Mouse (Mus musculus) forebrain, embryonic 12.5 days (tissue): ENCODE results near the gene Caskin2. TPM values are rescaled to one million over a fixed set of nuclear protein-coding genes. Genes with fewer than 3 reads are reported as not detected.
"Not testable (repeated sequence)": the region's sequence is repeated elsewhere in the genome, so short reads cannot be mapped to it uniquely, and the experiment has no call there.

ENCODE experiments used
- ATAC-seq: fragments of 200-750 bp; cut with Nextera tagmentation; 2 replicates; pipeline ENCODE4 v1.8.0; 2017; ENCODE audit warnings: moderate TSS enrichment; ENCODE audit not compliant: low FRiP score
- H3K27ac ChIP-seq: fragments of 300-500 bp; sonication (generic); 2 replicates; pipeline ENCODE4 v1.5.1; 2016; ENCODE audit warnings: mild to moderate bottlenecking
- H3K27me3 ChIP-seq: fragments of 300-500 bp; sonication (generic); 2 replicates; pipeline ENCODE4 v1.6.1; 2016; ENCODE audit warnings: mild to moderate bottlenecking
- H3K36me3 ChIP-seq: fragments of 300-500 bp; sonication (generic); replicated peaks from 2 replicates; pipeline ENCODE4 v1.6.1; 2016; ENCODE audit warnings: mild to moderate bottlenecking
- H3K4me1 ChIP-seq: fragments of 300-500 bp; sonication (generic); 2 replicates; pipeline ENCODE4 v1.6.1; 2016
- H3K4me2 ChIP-seq: fragments of 300-500 bp; sonication (generic); 2 replicates; pipeline ENCODE4 v1.6.1; 2016; ENCODE audit warnings: mild to moderate bottlenecking, moderate library complexity
- H3K4me3 ChIP-seq: fragments of 300-500 bp; sonication (generic); replicated peaks from 2 replicates; pipeline ENCODE4 v1.5.1; 2016; ENCODE audit warnings: mild to moderate bottlenecking
- H3K9ac ChIP-seq: fragments of 300-500 bp; sonication (generic); 2 replicates; pipeline ENCODE4 v1.6.1; 2016; ENCODE audit warnings: mild to moderate bottlenecking
- H3K9me3 ChIP-seq: fragments of 300-500 bp; sonication (generic); 2 replicates; pipeline ENCODE4 v1.6.1; 2016
- WGBS: fragments of 180-500 bp; shearing (Covaris S2); methylation state at CpG from one replicate; pipeline ENCODE4 v1.1.7; 2016; 5-methylcytosine and 5-hydroxymethylcytosine counted together
- polyA plus RNA-seq: library from polyadenylated mRNA; unstranded; fragments of >200 nt; fragmentation: Nextera tagmentation; extraction: Ambion mirVana; gene quantifications from 2 replicates; pipeline ENCODE4 v1.2.1, GENCODE M21; 2016

Caskin2 gene
- 15.5 and 19.5 TPM in 2 replicates for polyA plus RNA-seq

DNA sequence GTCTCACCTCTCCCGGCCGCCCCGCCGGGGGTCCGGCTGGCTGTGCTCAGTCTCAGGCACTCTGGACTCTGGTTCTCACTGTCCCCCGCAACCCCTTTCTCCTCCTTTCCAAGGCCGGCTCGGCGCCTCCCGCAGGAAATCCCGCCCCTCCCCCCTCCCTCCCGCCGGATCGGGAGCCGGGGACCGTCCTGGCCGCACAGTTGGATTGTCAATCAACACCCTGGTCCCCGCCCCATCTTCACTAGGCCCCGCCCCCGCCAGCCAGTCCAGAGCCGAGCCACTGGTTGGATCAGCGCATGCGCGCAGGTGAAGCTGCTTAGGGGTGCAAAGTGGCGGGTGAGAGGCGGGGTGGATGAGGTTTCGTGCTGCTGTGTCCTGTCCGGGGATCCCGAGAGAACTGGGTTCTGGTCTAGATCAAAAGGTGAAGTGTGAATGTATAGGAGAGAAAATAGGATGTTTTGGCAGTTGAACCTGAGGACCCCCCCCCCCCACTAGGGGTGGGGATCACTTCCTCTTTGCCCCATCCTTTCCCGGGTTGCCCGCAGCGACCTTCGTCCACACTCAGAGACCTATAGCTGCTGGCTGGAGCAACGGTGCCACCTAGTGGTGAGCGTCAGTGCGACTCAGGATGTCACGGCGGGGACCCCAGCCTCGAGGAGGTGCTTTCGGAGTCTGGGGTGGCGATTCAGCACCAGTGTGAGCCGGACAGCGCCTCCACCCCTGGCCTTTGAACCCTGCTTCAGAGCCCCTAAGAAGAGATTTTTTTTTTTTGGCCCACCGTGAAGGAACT, at the start of gene Caskin2:
Gene Caskin2, minus strand, starts transcription at position 133 of the 790 bp plus-strand sequence.
- H3K36me3 ChIP-seq, result peaks cover 30% of the 10 kb centered on the region
- H3K9ac ChIP-seq, result peak within 1 kb of the TSS; percentile 90
- H3K4me3 ChIP-seq, result peak within 1 kb of the TSS; percentile 95
- ATAC-seq, result peak; percentile 91
- peaks cover 62% of the 10 kb centered on the region for H3K4me1 ChIP-seq
- H3K27ac ChIP-seq, result peak within 1 kb of the TSS; percentile 83
- H3K4me2 ChIP-seq, result peak within 1 kb of the TSS; percentile 85
- H3K27me3 ChIP-seq, result no peaks in the 10 kb centered on the region
- no peaks in the 10 kb centered on the region for H3K9me3 ChIP-seq
- WGBS, result under 1% methylated on average over 42 of the region's 44 CpGs

DNA sequence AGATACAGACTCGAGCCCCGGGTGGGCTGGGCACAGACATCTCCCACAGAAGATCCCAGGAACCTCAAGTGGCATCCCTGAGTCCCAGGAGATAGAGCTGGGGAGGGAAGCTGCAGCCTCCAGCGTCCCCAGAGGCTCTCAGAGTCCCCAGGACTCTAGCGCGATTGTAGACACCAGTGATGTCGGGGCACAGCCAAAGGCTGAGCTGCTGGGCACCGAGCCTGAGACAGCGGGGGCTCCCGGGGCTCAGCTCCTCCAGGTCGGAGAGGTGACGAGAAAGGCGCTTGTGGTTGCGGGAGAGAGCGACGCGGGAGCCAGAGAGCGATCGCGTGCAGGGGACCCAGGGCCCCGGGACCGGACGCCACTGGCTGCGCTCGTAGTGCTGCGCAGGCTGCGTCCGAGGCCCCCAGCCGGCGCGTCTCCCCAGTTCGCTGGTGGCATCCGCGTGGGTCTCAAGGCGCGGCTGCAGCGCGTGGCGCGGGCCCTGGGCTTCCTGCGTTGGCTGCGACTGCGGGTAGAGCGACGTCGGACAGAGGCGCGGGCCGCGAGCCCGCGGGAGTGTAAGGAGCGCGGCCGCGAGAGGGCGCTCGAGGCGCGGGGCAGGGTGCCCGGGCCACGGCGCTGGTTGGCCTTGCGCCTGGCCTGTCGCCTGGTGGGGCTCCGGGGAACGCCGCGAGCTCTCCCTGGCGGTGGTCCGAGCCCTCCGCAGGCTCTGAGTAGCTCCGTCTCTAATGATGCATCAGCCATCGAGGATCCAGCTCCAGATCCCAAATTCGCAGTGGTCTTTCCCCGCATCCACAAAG, 45.9 kb upstream of the Caskin2 start:
- Histone ChIP-seq H3K36me3 (no peaks in the 10 kb centered on the region), H3K9me3 (no peaks in the 10 kb centered on the region), H3K27ac (no peak overlapping the region), H3K4me3 (peak overlapping the region; percentile 27), H3K4me2 (peak overlapping the region; percentile 52), H3K4me1 (peaks cover 19% of the 10 kb centered on the region), H3K9ac (no peak overlapping the region), H3K27me3 (peaks cover 73% of the 10 kb centered on the region)
- WGBS, result 2% methylated on average over 73 of the region's 75 CpGs
- ATAC-seq, result peak; percentile 86

DNA sequence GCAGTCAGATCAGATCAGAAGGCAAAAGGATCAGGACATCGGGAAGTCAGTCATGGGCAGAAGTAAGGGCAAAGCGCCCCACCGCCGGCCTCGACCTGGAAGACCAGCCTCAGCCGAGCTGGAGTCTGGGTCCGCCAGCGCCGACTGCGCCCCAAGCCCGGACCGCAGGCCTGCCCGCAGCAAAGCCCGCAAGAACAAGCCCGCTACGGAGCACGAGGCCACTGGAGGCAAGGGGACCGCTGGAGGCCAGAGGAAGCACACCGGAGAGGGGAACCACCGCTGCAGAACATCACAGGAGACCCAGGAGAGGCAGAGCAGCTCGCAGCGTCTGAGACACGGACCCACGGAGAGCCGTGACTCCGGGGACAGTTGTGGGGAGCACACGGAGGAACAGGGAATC, 44.9 kb upstream of the Caskin2 start, which contains the start of gene Myo15b:
Gene Myo15b, plus strand, starts transcription at position 53 of the 400 bp plus-strand sequence.
- Histone ChIP-seq H3K9me3 (no peaks in the 10 kb centered on the region), H3K4me2 (peak within 1 kb of the TSS; percentile 52), H3K9ac (no peak within 1 kb of the TSS), H3K27ac (no peak within 1 kb of the TSS), H3K4me1 (peaks cover 19% of the 10 kb centered on the region), H3K27me3 (peaks cover 73% of the 10 kb centered on the region), H3K4me3 (peak within 1 kb of the TSS; percentile 27), H3K36me3 (no peaks in the 10 kb centered on the region)
- no peak for ATAC-seq
- 11% methylated on average over 27 of the region's 27 CpGs for WGBS

DNA sequence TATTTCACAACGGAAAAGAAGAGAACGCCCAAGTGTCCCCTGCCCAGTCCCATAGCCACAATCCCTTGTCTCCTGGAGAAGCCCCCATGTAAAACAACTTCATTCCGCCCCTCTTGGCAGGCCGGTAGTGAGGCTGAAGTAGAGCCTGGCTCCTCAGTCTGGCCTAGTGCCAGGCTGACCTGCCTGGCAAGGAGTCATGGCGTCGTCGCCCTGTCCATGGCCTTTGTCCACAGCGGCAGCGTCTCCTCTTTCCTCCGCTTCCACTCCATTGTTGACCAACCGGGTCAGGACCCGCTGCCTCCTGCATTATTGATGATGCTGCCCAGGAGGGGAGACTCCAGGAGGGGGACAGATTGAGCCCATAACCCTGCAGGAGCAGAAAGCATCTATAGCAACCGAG, 44.5 kb upstream of the Caskin2 start:
- no peak overlapping the region for H3K4me2 ChIP-seq
- no peak overlapping the region for H3K27ac ChIP-seq
- H3K36me3 ChIP-seq, result no peaks in the 10 kb centered on the region
- no peak overlapping the region for H3K9ac ChIP-seq
- H3K4me3 ChIP-seq, result no peak overlapping the region
- ATAC-seq, result no peak
- WGBS, result 53% methylated on average over 13 of the region's 13 CpGs
- H3K4me1 ChIP-seq, result peaks cover 19% of the 10 kb centered on the region
- no peaks in the 10 kb centered on the region for H3K9me3 ChIP-seq
- peaks cover 71% of the 10 kb centered on the region for H3K27me3 ChIP-seq

DNA sequence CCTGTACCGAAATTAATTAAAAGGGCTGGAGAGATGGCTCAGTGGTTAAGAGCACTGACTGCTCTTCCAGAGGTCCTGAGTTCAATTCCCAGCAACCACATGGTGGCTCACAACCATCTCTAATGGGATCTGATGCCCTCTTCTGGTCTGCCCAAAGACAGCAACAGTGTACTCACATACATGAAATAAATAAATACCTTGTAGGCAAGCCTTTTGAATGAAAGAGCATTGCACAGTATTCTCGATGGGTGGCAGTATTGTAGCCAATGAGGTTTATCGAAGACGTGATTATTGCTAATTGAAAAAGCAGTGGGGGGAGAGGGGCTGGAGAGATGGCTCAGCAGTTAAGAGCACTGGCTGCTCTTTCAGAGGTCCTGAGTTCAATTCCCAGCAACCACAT, 43.7 kb upstream of the Caskin2 start:
- not testable (repeated sequence) for H3K4me3 ChIP-seq, H3K4me2 ChIP-seq, H3K27ac ChIP-seq, H3K9me3 ChIP-seq, H3K9ac ChIP-seq, H3K36me3 ChIP-seq, ATAC-seq
- 87% methylated on average over 4 of the region's 4 CpGs for WGBS
- H3K27me3 ChIP-seq, result peaks cover 65% of the 10 kb centered on the region
- peaks cover 19% of the 10 kb centered on the region for H3K4me1 ChIP-seq

DNA sequence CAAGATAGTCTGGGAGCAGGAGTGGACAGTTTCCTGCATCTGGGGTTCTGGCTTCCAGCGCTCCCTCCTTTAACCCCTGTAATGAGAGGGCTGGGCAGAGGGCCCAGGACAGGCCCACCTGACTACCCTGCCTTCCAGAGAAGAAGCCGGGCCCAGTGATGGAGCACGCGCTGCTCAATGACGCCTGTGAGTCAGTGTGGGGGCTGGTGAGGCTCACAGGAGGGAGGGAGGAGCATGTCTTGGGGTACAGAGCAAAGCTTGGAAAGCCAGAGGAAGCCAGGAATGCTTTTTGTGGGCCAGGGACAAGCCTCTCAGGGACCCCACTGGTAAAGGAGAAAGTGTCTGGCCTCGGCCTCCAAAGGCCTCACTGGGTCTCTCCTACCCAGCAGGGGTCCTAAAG, 41.2 kb upstream of the Caskin2 start:
- H3K4me2 ChIP-seq, result no peak overlapping the region
- H3K27ac ChIP-seq, result no peak overlapping the region
- no peak overlapping the region for H3K9ac ChIP-seq
- H3K4me1 ChIP-seq, result peaks cover 18% of the 10 kb centered on the region
- H3K27me3 ChIP-seq, result peaks cover 40% of the 10 kb centered on the region
- WGBS, result 80% methylated on average over 6 of the region's 6 CpGs
- no peaks in the 10 kb centered on the region for H3K9me3 ChIP-seq
- H3K4me3 ChIP-seq, result no peak overlapping the region
- H3K36me3 ChIP-seq, result no peaks in the 10 kb centered on the region
- ATAC-seq, result no peak

DNA sequence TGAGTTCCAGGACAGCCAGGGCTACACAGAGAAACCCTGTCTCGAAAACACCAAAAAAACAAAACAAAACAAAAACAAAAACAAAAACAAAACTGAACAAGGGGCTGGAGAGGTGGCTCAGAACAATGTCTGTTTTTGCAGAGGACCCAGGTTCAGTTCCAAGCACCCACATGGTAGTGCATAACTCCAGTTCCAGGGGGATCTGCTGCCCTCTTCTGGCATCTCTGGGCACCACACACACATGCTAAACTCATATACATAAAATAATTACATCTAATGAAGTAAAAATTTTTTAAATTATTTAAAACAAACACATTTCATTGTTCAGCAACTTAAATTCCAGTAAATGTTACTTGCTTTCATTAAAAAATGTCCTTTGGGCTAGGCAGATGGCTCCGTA, 32.4 kb upstream of the Caskin2 start:
- Histone ChIP-seq H3K4me2 (no peak overlapping the region), H3K9me3 (0 out of 2 replicates have a peak, but pooled peaks cover 5% of the 10 kb centered on the region), H3K4me3 (no peak overlapping the region), H3K36me3 (no peaks in the 10 kb centered on the region), H3K27ac (no peak overlapping the region), H3K27me3 (no peaks in the 10 kb centered on the region), H3K9ac (no peak overlapping the region), H3K4me1 (peaks cover 10% of the 10 kb centered on the region; the same call in 1 of the 2 replicates)
- 97% methylated on average over 2 of the region's 2 CpGs for WGBS
- ATAC-seq, result no peak

DNA sequence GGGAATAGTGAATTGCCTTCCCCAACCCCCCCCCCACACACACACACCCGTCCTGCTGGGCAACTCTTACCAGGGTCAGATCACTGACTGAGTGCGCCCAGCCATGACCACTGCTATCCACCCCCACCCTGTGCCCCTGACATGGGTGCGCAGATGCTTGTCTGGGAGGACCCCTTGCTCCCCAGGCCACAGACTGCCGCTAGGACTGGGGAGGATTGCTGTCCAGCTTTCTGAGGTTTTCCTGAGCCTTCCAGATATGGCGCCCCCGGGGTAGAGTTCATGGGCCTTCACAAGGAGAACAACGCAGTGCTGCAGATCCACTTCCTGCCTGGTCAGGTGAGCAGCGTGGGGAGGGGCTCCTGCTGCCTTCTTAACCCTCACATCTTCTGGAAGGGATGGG, 30.8 kb upstream of the Caskin2 start:
- no peak overlapping the region for H3K9ac ChIP-seq
- WGBS, result 58% methylated on average over 8 of the region's 8 CpGs
- ATAC-seq, result no peak
- H3K4me1 ChIP-seq, result peaks cover 10% of the 10 kb centered on the region; the same call in 1 of the 2 replicates
- no peak overlapping the region for H3K27ac ChIP-seq
- H3K27me3 ChIP-seq, result no peaks in the 10 kb centered on the region
- H3K4me2 ChIP-seq, result no peak overlapping the region
- H3K9me3 ChIP-seq, result 0 out of 2 replicates have a peak, but pooled peaks cover 5% of the 10 kb centered on the region
- H3K36me3 ChIP-seq, result no peaks in the 10 kb centered on the region
- H3K4me3 ChIP-seq, result no peak overlapping the region

DNA sequence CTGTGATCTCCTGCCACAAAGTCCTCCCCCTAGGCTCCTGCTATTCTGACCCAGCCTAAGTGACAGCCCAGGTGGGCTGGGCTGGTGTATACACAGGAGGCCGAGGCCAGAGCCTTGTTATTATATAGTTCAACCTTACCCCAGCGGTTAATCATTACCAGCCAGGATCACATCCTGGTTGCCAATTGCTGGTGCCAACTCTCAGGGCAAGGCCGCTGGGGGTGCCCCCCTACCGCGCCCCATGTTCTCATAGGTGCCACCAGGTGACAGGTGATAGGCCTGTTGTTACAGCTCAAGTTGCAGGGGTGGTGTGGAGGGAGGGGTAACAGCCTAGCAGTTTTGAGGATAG, 30.4 kb upstream of the Caskin2 start:
- no peak overlapping the region for H3K27ac ChIP-seq
- no peak for ATAC-seq

DNA sequence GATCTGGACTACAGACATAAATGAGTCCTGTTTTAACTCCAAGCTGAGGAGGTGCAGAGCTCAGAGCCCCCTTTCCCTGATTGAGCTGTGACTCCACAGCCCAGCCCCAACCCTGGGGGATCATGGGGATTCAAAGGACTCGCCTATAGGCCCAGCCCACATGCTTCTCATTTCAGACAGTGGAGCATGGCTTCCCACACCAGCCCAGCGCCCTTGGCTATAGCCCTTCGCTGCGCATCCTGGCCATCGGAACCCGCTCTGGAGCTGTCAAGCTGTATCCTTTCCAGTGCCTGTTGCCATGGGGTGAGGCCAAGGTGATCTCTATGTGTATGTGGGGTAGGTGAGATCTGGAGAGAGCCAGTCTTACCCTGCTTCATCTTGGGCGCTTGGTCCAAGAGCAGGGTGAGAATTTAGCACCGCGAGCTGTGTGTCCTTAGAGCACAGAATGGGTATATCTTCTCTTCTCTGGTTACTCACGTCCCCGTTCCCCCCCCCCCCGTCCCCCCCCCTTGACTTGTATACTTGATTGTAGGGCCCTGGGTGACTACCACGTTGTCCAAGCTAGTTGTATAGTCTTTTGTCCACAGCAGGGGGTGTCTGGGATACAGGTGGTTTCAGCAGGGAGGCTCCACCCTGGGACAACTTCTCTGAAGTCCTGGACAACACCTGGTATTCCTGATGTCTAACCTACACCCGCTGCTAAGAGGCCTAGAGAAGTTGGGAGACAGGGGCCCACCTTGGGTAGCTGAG, 29.9 kb upstream of the Caskin2 start:
- H3K4me3 ChIP-seq, result no peak overlapping the region
- H3K9ac ChIP-seq, result no peak overlapping the region
- ATAC-seq, result no peak
- H3K36me3 ChIP-seq, result no peaks in the 10 kb centered on the region
- H3K27ac ChIP-seq, result no peak overlapping the region
- peaks cover 10% of the 10 kb centered on the region; the same call in 1 of the 2 replicates for H3K4me1 ChIP-seq
- 0 out of 2 replicates have a peak, but pooled peaks cover 5% of the 10 kb centered on the region for H3K9me3 ChIP-seq
- H3K4me2 ChIP-seq, result no peak overlapping the region
- H3K27me3 ChIP-seq, result no peaks in the 10 kb centered on the region
- 84% methylated on average over 11 of the region's 14 CpGs for WGBS

More for the DNA sequence above, 30.4 kb upstream of the Caskin2 start:
- Histone ChIP-seq H3K9me3 (0 out of 2 replicates have a peak, but pooled peaks cover 5% of the 10 kb centered on the region), H3K9ac (no peak overlapping the region), H3K27me3 (no peaks in the 10 kb centered on the region), H3K4me3 (no peak overlapping the region), H3K4me2 (no peak overlapping the region), H3K36me3 (no peaks in the 10 kb centered on the region), H3K4me1 (peaks cover 10% of the 10 kb centered on the region; the same call in 1 of the 2 replicates)
- 93% methylated on average over 5 of the region's 5 CpGs for WGBS

DNA sequence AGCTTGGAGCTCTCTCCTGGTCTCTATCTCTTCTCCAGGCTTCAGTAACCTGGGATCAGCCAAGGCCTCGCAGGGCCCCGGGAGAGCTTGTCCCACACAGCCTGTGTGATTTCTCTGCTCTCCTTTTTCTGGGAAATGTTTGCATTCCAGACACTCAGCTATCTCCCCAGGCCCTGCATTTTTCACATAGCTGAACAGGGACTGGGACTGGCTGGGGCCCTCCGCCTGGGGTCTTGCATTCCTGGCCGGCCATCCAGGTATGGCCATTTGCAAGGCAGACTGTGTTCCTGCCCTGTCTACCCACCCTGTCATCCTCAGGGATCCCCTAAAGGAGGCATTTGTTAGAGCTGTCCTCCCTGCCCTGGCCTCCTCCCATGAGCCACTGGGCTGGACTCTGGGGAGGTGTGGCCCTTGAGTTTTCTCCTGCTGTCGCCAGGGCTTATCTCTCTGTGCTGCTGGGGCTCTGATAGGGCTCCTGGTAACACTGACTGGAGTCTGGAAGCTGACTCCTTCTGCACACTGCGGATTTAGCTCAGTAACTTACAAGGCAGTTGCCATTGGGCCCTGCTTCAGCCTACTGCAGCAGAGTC, 28.6 kb upstream of the Caskin2 start:
- Histone ChIP-seq H3K27ac (peak overlapping the region; percentile 56; the same call in 1 of the 2 replicates), H3K4me3 (no peak overlapping the region), H3K27me3 (no peaks in the 10 kb centered on the region), H3K4me2 (no peak overlapping the region), H3K9me3 (0 out of 2 replicates have a peak, but pooled peaks cover 5% of the 10 kb centered on the region), H3K4me1 (peaks cover 10% of the 10 kb centered on the region), H3K9ac (no peak overlapping the region), H3K36me3 (no peaks in the 10 kb centered on the region)
- 30% methylated on average over 6 of the region's 6 CpGs for WGBS
- ATAC-seq, result no peak
